Mouse (Mus musculus) fibroblast of lung, adult 2 months (primary cell): ENCODE results near the gene Ttyh1.

Experiments used
- DNase-seq: peaks from one replicate; pipeline ENCODE4 v3.0.0-alpha.2; 2011; ENCODE audit warnings: low read depth

Ttyh1 gene

GRCm38 (mm10) chr7:4178438-4178837, 59.2 kb downstream of the Ttyh1 start:
- no peak for DNase-seq
